Mouse (Mus musculus): ENCODE results near the gene Nat8f2. TPM values are rescaled to one million over a fixed set of nuclear protein-coding genes. Genes with fewer than 3 reads are reported as not detected.
"Not testable (repeated sequence)": the region's sequence is repeated elsewhere in the genome, so short reads cannot be mapped to it uniquely, and the experiment has no call there.

The Nat8f2 gene
- polyA plus RNA-seq, 1 experiment, result 0.04 TPM

DNA sequence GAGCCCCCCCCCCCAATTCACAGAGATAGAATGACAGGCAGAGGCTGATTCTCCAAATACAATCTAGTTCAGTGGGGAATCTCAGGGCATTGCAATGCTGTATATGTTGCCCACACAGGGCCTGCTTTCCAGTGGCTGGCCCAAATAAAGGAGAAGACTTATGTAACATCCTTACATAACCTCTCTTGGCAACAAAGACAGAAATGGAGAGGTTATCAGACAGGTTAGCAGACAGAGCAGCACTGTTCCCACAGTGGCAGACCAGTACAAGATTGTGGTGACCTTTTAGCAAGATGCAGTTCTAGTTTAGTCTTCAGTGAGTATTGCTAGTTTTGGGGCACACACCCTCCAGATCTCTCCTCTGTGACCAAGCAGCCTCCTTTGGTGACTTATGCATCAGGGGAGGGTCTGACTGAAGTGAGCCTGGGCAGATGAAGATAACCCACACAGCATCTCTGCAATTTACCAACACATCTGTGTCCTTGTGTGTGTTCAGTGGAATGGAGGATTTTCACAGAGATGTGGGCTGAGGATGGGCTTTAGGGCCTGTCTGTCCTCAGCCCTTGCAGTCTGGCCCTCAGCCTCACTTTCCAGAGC, 34.4 kb downstream of the Nat8f2 start:
- not testable (repeated sequence) for H3K4me3 ChIP-seq (ENCODE audit: control insufficient read depth, insufficient read depth, low read length); H3K27me3 ChIP-seq (ENCODE audit: control insufficient read depth, insufficient read depth, low read length); H3K36me3 ChIP-seq (ENCODE audit: control insufficient read depth, insufficient read depth, low read length); DNase-seq; H3K27ac ChIP-seq (ENCODE audit: control insufficient read depth, insufficient read depth, low read length); H3K4me1 ChIP-seq (replicated peaks; ENCODE audit: control insufficient read depth, insufficient read depth, low read length)

- TF ChIP-seq CTCF (IDR thresholded peaks at IDR 0.05; ENCODE audit: borderline replicate concordance, control insufficient read depth, extremely low read depth, insufficient read depth, low read length, poor library complexity) (no peak), POLR2A (IDR thresholded peaks at IDR 0.05; ENCODE audit: control insufficient read depth, extremely low read depth, insufficient read depth, low read length, poor library complexity) (no peak)
- no peak within 1 kb of the TSS for H3K4me3 ChIP-seq (ENCODE audit: control insufficient read depth, insufficient read depth, low read length)
- DNase-seq, result no peak
- H3K4me1 ChIP-seq (replicated peaks; ENCODE audit: control insufficient read depth, insufficient read depth, low read length), result no peaks in the 10 kb centered on the region
- H3K27ac ChIP-seq (ENCODE audit: control insufficient read depth, insufficient read depth, low read length), result no peak within 1 kb of the TSS
- no peaks in the 10 kb centered on the region for H3K27me3 ChIP-seq (ENCODE audit: control insufficient read depth, insufficient read depth, low read length)
- H3K36me3 ChIP-seq (ENCODE audit: control insufficient read depth, insufficient read depth, low read length), result no peaks in the 10 kb centered on the region
- 85% methylated on average over 7 of the region's 7 CpGs for WGBS
These were observed 37.1 kb downstream of the Nat8f2 start, which contains the start of gene Nat8 for GRCm38 (mm10) chr6:85831796-85832321. Gene Nat8 (minus strand): TSS chr6:85832082.

DNA sequence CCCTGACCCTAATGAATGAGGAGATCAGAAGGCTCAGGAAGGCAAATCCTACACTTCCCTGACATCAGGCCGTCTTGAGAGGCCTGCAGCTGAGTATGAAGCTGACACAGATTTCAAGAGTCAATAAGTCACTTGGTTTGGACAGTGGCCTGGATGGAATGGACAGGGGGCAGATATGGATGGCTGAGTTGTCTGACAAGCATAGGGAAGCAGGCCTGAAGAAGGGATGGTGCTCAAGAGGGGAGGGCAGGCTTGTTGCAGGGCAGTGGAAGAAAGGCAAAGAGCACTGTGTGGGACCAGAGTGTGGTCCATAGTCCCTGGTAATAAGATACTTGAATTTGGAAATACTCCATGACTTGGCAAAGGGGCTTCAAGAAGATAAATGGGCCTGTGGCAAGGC, 39.5 kb downstream of the Nat8f2 start:
- 86% methylated on average over 1 of the region's 1 CpGs for WGBS
- Histone ChIP-seq H3K4me1 (replicated peaks; ENCODE audit: control insufficient read depth, insufficient read depth, low read length) (no peaks in the 10 kb centered on the region), H3K4me3 (ENCODE audit: control insufficient read depth, insufficient read depth, low read length) (no peak overlapping the region), H3K36me3 (ENCODE audit: control insufficient read depth, insufficient read depth, low read length) (no peaks in the 10 kb centered on the region), H3K27me3 (ENCODE audit: control insufficient read depth, insufficient read depth, low read length) (no peaks in the 10 kb centered on the region), H3K27ac (ENCODE audit: control insufficient read depth, insufficient read depth, low read length) (no peak overlapping the region)
- no peak for DNase-seq
- TF ChIP-seq POLR2A (IDR thresholded peaks at IDR 0.05; ENCODE audit: control insufficient read depth, extremely low read depth, insufficient read depth, low read length, poor library complexity), result no peak
- TF ChIP-seq CTCF (IDR thresholded peaks at IDR 0.05; ENCODE audit: borderline replicate concordance, control insufficient read depth, extremely low read depth, insufficient read depth, low read length, poor library complexity), result no peak

- Histone ChIP-seq H3K4me1 (replicated peaks; ENCODE audit: control insufficient read depth, insufficient read depth, low read length) (no peaks in the 10 kb centered on the region), H3K27ac (ENCODE audit: control insufficient read depth, insufficient read depth, low read length) (no peak overlapping the region), H3K4me3 (ENCODE audit: control insufficient read depth, insufficient read depth, low read length) (no peak overlapping the region), H3K27me3 (ENCODE audit: control insufficient read depth, insufficient read depth, low read length) (no peaks in the 10 kb centered on the region), H3K36me3 (ENCODE audit: control insufficient read depth, insufficient read depth, low read length) (no peaks in the 10 kb centered on the region)
- TF ChIP-seq CTCF (IDR thresholded peaks at IDR 0.05; ENCODE audit: borderline replicate concordance, control insufficient read depth, extremely low read depth, insufficient read depth, low read length, poor library complexity), result no peak
- TF ChIP-seq POLR2A (IDR thresholded peaks at IDR 0.05; ENCODE audit: control insufficient read depth, extremely low read depth, insufficient read depth, low read length, poor library complexity), result no peak
- 88% methylated on average over 2 of the region's 2 CpGs for WGBS
- no peak for DNase-seq
These were observed 43.1 kb downstream of the Nat8f2 start for GRCm38 (mm10) chr6:85825886-85826285.

GRCm38 (mm10) chr6:85823382-85824090, 45.4 kb downstream of the Nat8f2 start:
- DNase-seq, result no peak
- TF ChIP-seq POLR2A (IDR thresholded peaks at IDR 0.05; ENCODE audit: control insufficient read depth, extremely low read depth, insufficient read depth, low read length, poor library complexity) (no peak), CTCF (IDR thresholded peaks at IDR 0.05; ENCODE audit: borderline replicate concordance, control insufficient read depth, extremely low read depth, insufficient read depth, low read length, poor library complexity) (no peak)
- WGBS, result 92% methylated on average over 1 of the region's 1 CpGs
- Histone ChIP-seq H3K27me3 (ENCODE audit: control insufficient read depth, insufficient read depth, low read length) (no peaks in the 10 kb centered on the region), H3K4me1 (replicated peaks; ENCODE audit: control insufficient read depth, insufficient read depth, low read length) (no peaks in the 10 kb centered on the region), H3K27ac (ENCODE audit: control insufficient read depth, insufficient read depth, low read length) (no peak overlapping the region), H3K36me3 (ENCODE audit: control insufficient read depth, insufficient read depth, low read length) (no peaks in the 10 kb centered on the region), H3K4me3 (ENCODE audit: control insufficient read depth, insufficient read depth, low read length) (no peak overlapping the region)

- H3K27me3 ChIP-seq (ENCODE audit: control insufficient read depth, insufficient read depth, low read length), result no peaks in the 10 kb centered on the region
- no peak for DNase-seq
- 89% methylated on average over 4 of the region's 4 CpGs for WGBS
- no peak overlapping the region for H3K27ac ChIP-seq (ENCODE audit: control insufficient read depth, insufficient read depth, low read length)
- no peak overlapping the region for H3K4me3 ChIP-seq (ENCODE audit: control insufficient read depth, insufficient read depth, low read length)
- no peaks in the 10 kb centered on the region for H3K36me3 ChIP-seq (ENCODE audit: control insufficient read depth, insufficient read depth, low read length)
- no peak for TF ChIP-seq CTCF (IDR thresholded peaks at IDR 0.05; ENCODE audit: borderline replicate concordance, control insufficient read depth, extremely low read depth, insufficient read depth, low read length, poor library complexity)
- TF ChIP-seq POLR2A (IDR thresholded peaks at IDR 0.05; ENCODE audit: control insufficient read depth, extremely low read depth, insufficient read depth, low read length, poor library complexity), result no peak
- no peaks in the 10 kb centered on the region for H3K4me1 ChIP-seq (replicated peaks; ENCODE audit: control insufficient read depth, insufficient read depth, low read length)
These were observed 46.7 kb downstream of the Nat8f2 start for GRCm38 (mm10) chr6:85822286-85822685.
